Mouse (Mus musculus): ENCODE measurements at regions not wholly inside any gene's neighbourhood (a gene's known extent, or its start where the extent isn't known, plus 50 kb on each side); places are given as distances from the start of the nearest gene placed in this dataset.

DNA sequence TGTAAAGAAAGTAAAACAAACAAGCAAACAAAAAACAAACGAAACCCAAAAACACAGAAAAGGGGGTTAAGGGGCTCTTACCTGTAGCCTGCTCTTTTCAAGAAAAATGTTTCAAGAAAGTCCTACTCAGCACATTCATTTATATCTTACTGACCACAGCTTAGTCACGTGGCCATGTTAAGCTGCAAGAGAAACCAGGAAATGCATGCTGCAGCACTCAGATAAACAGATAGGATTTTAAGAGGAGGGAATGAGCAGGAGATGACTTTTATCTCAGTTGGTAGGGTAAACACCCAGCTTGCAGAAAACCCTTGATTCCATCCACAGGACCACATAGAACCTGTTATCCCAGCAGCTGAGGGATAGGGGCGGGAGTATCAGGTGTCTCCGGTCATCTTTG lies 62.9 kb upstream of the Sfmbt2 start:
- Histone ChIP-seq H3K4me3 (no peak overlapping the region), H3K27ac (replicated peaks) (no peak overlapping the region), H3K9ac (no peak overlapping the region), H3K9me3 (no peaks in the 10 kb centered on the region), H3K4me2 (no peak overlapping the region), H3K36me3 (no peaks in the 10 kb centered on the region), H3K27me3 (replicated peaks) (peaks cover 6% of the 10 kb centered on the region; the same call in 1 of the 2 replicates), H3K4me1 (no peaks in the 10 kb centered on the region)
- ATAC-seq (ENCODE audit: extremely low read depth, insufficient number of reproducible peaks, low FRiP score, low TSS enrichment) = no peak
- WGBS = 55% methylated on average over 4 of the region's 4 CpGs

DNA sequence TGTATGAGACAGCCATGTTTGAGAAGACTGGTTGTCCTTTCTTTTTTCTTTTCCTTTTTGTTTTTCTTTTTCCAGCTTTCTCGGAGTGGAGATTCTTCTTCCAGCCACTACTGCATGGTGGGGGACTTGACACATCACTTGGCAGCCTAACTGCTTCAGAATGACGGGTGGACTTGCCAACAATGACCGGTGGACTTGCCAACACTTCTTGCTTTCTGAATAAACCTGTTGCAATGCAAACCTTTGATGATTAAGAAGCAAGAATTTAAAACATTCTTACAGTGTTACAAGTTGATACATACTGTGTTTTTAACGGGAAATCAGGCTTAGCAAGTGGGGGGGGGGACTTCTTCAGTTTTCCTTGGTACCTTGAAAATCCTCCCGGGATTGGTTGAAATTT lies 60.7 kb upstream of the Sfmbt2 start:
- H3K4me1 ChIP-seq = peaks cover 7% of the 10 kb centered on the region
- ATAC-seq (ENCODE audit: extremely low read depth, insufficient number of reproducible peaks, low FRiP score, low TSS enrichment) = no peak
- no peak overlapping the region for H3K9ac ChIP-seq
- H3K36me3 ChIP-seq = no peaks in the 10 kb centered on the region
- WGBS = 67% methylated on average over 5 of the region's 5 CpGs
- no peaks in the 10 kb centered on the region for H3K9me3 ChIP-seq
- H3K4me3 ChIP-seq = no peak overlapping the region
- peaks cover 6% of the 10 kb centered on the region; the same call in 1 of the 2 replicates for H3K27me3 ChIP-seq (replicated peaks)
- H3K4me2 ChIP-seq = no peak overlapping the region
- no peak overlapping the region for H3K27ac ChIP-seq (replicated peaks)

DNA sequence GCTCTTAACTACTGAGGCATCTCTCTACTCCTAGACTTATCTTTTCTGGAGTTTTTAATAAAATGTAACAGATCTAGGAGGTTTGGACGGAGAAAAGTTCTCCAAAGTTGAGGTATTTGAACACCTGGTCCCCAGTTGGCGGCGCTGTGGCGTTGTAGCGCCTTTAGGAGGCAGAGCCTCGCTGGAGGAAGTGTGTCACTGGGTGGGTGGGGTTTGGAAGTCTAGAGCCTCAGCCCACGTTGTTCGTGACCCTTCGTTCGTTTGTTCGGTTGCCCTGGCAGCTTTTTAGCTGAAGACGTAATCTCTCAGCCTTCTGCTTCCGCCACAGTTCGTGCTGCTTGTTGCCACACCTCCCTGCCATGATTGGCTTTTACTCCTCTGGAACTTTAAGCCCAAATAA lies 58.6 kb upstream of the Sfmbt2 start:
- no peak for ATAC-seq (ENCODE audit: extremely low read depth, insufficient number of reproducible peaks, low FRiP score, low TSS enrichment)
- H3K9me3 ChIP-seq = no peaks in the 10 kb centered on the region
- 72% methylated on average over 14 of the region's 14 CpGs for WGBS
- H3K27ac ChIP-seq (replicated peaks) = no peak overlapping the region
- no peak overlapping the region for H3K4me3 ChIP-seq
- no peak overlapping the region for H3K4me2 ChIP-seq
- no peaks in the 10 kb centered on the region for H3K36me3 ChIP-seq
- no peak overlapping the region for H3K9ac ChIP-seq
- peaks cover 21% of the 10 kb centered on the region; the same call in 1 of the 2 replicates for H3K27me3 ChIP-seq (replicated peaks)
- peaks cover 18% of the 10 kb centered on the region for H3K4me1 ChIP-seq

DNA sequence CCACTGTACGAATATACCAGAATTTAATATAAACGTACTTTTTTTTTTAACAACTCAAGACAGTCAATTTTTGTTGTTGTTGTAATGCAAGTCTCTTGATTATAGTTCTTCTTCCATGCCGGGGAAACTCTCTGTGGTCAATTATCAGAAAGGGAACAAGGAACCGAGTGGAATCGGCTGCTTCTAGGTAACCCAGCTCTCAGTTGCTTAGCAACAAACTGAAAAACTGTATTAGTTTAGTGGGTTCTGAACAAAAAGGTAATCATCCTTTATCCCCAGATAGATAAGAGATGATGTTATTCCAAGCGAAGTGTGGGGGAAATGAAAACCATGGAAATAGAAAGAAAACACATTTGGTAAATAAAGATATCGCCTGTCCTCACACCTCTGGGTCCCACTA lies 57.9 kb upstream of the Sfmbt2 start:
- Histone ChIP-seq H3K9me3 (no peaks in the 10 kb centered on the region), H3K27ac (replicated peaks) (no peak overlapping the region), H3K4me1 (peaks cover 18% of the 10 kb centered on the region), H3K4me3 (no peak overlapping the region), H3K9ac (no peak overlapping the region), H3K4me2 (no peak overlapping the region), H3K27me3 (replicated peaks) (peaks cover 21% of the 10 kb centered on the region; the same call in 1 of the 2 replicates), H3K36me3 (no peaks in the 10 kb centered on the region)
- 74% methylated on average over 7 of the region's 7 CpGs for WGBS
- no peak for ATAC-seq (ENCODE audit: extremely low read depth, insufficient number of reproducible peaks, low FRiP score, low TSS enrichment)

DNA sequence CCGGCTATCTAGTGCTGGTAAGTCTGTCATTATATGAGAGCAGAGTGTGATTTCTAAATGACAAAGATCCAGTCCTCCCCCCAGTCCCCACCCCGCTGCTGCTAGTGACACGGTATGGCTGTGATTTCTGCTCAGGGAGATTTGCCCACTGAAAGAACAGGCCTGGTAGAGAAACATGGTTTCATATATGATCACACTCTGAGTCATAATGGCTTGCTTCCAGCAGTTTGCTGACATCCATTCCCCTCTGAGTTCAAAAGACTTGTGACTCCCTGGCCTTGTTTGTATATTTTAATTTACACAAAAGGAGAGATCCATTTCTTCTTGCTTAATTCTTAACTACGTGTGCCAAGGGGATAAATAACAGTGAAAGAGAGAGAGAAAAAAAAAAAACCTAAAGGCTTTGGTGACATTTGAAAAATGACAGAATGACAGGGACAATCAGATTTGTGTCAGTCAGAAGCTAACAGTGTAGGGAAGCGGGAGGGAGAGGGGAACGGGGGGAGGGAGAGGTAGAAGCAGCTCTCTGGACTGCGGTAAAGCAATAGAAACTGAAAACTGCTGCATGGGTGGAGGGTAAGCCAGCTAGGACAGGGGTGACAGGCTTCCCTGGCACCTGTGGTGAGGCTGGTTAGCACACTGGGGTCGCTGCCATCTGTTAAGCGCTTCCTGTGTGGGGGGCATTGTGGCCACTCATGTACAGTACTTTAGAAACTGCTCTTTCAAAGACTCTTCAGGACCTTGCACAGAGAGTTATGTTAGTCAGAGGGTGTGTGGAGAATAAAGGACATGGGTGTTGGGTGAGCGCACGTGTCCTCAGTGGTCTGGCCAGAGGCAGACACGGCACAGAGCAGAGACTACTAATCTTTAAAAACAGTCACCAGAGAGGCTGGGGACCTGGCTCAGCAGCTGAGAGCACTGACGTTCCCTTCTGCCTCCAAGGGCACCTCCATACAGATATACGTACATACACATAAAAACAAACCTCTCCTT lies 55.8 kb upstream of the Sfmbt2 start:
- no peak overlapping the region for H3K27ac ChIP-seq (replicated peaks)
- 36% methylated on average over 14 of the region's 14 CpGs for WGBS
- peaks cover 18% of the 10 kb centered on the region for H3K4me1 ChIP-seq
- no peak for ATAC-seq (ENCODE audit: extremely low read depth, insufficient number of reproducible peaks, low FRiP score, low TSS enrichment)
- peaks cover 14% of the 10 kb centered on the region for H3K27me3 ChIP-seq (replicated peaks)
- H3K4me2 ChIP-seq = peak overlapping the region; percentile 47
- no peaks in the 10 kb centered on the region for H3K9me3 ChIP-seq
- H3K36me3 ChIP-seq = no peaks in the 10 kb centered on the region
- no peak overlapping the region for H3K4me3 ChIP-seq
- H3K9ac ChIP-seq = no peak overlapping the region

DNA sequence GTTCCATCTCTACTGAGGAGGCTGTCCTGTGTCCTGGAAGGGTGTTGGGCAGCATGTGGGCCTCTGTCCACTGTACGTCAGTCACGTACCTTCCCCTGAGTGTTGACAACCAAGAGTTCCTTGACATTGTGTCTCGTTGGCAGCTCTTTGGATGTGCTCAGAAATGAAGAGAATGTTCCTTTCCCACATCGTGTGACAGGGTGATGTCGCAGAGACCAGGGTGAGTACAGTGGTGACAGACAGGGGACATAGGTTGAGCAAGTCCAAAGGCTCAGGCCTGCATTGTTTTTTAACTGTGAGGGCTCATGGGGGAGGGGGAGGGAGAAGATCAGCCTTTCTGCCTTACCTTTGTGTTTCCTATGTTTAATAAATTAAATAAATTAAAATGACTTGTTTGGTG lies 54.0 kb upstream of the Sfmbt2 start:
- 38% methylated on average over 5 of the region's 5 CpGs for whole genome bisulfite sequencing
- peaks cover 18% of the 10 kb centered on the region for H3K27me3 ChIP-seq (replicated peaks)
- no peak for ATAC-seq (ENCODE audit: extremely low read depth, insufficient number of reproducible peaks, low FRiP score, low TSS enrichment)

DNA sequence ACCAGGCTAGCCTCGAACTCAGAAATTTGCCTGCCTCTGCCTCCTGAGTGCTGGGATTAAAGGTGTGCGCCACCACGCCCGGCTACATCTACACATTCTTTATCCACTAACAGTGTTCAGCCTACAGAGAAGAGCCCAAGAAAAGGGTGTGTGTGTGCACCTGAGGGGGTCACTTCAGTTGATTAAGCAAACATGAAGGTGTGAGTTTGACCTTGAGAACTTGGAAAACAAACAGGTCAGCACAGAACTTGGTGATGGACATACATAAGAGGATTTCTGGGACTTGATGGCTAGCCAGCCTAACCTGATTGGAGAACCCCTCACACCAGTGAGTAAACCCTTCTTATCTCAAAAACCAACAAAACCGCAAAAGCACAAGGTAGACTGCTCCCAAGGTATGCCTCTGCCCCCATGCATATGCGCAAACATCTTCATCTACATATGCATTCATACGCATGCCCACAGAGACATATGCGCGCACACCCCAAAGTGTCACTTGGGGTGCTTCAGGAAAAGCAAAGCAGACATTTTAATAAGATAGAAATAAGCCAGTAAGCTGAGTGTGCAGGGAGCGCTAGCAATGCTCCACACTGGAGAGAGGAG lies 52.0 kb upstream of the Sfmbt2 start:
- no peaks in the 10 kb centered on the region for H3K36me3 ChIP-seq
- H3K4me1 ChIP-seq = peaks cover 18% of the 10 kb centered on the region
- peaks cover 27% of the 10 kb centered on the region for H3K27me3 ChIP-seq (replicated peaks)
- no peak for ATAC-seq (ENCODE audit: extremely low read depth, insufficient number of reproducible peaks, low FRiP score, low TSS enrichment)
- H3K4me2 ChIP-seq = no peak overlapping the region
- H3K27ac ChIP-seq (replicated peaks) = no peak overlapping the region
- H3K4me3 ChIP-seq = no peak overlapping the region
- H3K9ac ChIP-seq = no peak overlapping the region
- WGBS = 83% methylated on average over 10 of the region's 10 CpGs
- no peaks in the 10 kb centered on the region for H3K9me3 ChIP-seq

More for the DNA sequence above, 54.0 kb upstream of the Sfmbt2 start:
- no peak overlapping the region for H3K27ac ChIP-seq (replicated peaks)
- H3K9me3 ChIP-seq = no peaks in the 10 kb centered on the region
- H3K36me3 ChIP-seq = no peaks in the 10 kb centered on the region
- no peak overlapping the region for H3K4me3 ChIP-seq
- peaks cover 18% of the 10 kb centered on the region for H3K4me1 ChIP-seq
- H3K9ac ChIP-seq = no peak overlapping the region
- no peak overlapping the region for H3K4me2 ChIP-seq

All from heart, embryonic 13.5 days (tissue).